Mouse (Mus musculus): ENCODE measurements around the gene Lat2. TPM values are rescaled to one million over a fixed set of nuclear protein-coding genes. Genes with fewer than 3 reads are reported as not detected.
A peak's percentile ranks its signal among the peaks of the same experiment; 100 is the strongest.

Gene Lat2
- total RNA-seq, 1 experiment, result 3.6 TPM

- H3K4me1 ChIP-seq (ENCODE audit: control insufficient read depth in 2 of 2, insufficient read depth in 2 of 2, low read length in 2 of 2, poor library complexity in 1 of 2), result peaks cover 0 to 2% of the 10 kb centered on the region in 2 experiments; a peak in 1 of 4 replicates
- in situ Hi-C loops (cut with MboI; ENCODE audit: low sequenced_read_pairs in 2 of 2, unreplicated experiment in 2 of 2), result no loop called here
- DNase-seq (ENCODE audit: low read depth, low spot score), result peak; percentile 96
- peak overlapping the region; percentile 99 for H3K9ac ChIP-seq (ENCODE audit: insufficient read depth, low read depth, low read length, poor library complexity, severe bottlenecking)
- no peaks in the 10 kb centered on the region for H3K9me3 ChIP-seq (ENCODE audit: control insufficient read depth, insufficient read depth, low read depth, low read length)
- no peak overlapping the region; the same call in 1 of the 2 replicates for H3K27ac ChIP-seq (ENCODE audit: insufficient read depth, low read depth, low read length, poor library complexity, severe bottlenecking)
- H3K36me3 ChIP-seq (ENCODE audit: control insufficient read depth, insufficient read depth, low read length, poor library complexity, severe bottlenecking), result peaks cover 6% of the 10 kb centered on the region
- no peak for TF ChIP-seq MAFK (IDR thresholded peaks at IDR 0.05; ENCODE audit: insufficient read depth, low read depth, low read length)
- H3K4me3 ChIP-seq (ENCODE audit: insufficient read depth in 1 of 2, low read depth in 1 of 2, low read length in 2 of 2, poor library complexity in 1 of 2, severe bottlenecking in 1 of 2), result peak overlapping the region; percentile 96 to 99
Observed at GRCm38 (mm10) chr5:134582221-134582907, 32.5 kb downstream of the Lat2 start.

GRCm38 (mm10) chr5:134581146-134581545 lies 33.7 kb downstream of the Lat2 start, which contains the start of gene Rfc2:
Rfc2 (plus strand) TSS chr5:134581366.
- no peaks in the 10 kb centered on the region for H3K9me3 ChIP-seq (ENCODE audit: control insufficient read depth, insufficient read depth, low read depth, low read length)
- DNase-seq (ENCODE audit: low read depth, low spot score), result no peak
- H3K27ac ChIP-seq (ENCODE audit: insufficient read depth, low read depth, low read length, poor library complexity, severe bottlenecking), result no peak within 1 kb of the TSS
- in situ Hi-C loops (cut with MboI; ENCODE audit: low sequenced_read_pairs in 2 of 2, unreplicated experiment in 2 of 2), result no loop called here
- H3K4me3 ChIP-seq (ENCODE audit: insufficient read depth in 1 of 2, low read depth in 1 of 2, low read length in 2 of 2, poor library complexity in 1 of 2, severe bottlenecking in 1 of 2), result no peak within 1 kb of the TSS
- H3K4me1 ChIP-seq (ENCODE audit: control insufficient read depth in 2 of 2, insufficient read depth in 2 of 2, low read length in 2 of 2, poor library complexity in 1 of 2), result peaks cover 0 to 2% of the 10 kb centered on the region in 2 experiments; a peak in 1 of 4 replicates
- TF ChIP-seq CHD2 (IDR thresholded peaks at IDR 0.05; ENCODE audit: low read depth, low read length) (no peak), ZNF384 (IDR thresholded peaks at IDR 0.05; ENCODE audit: low read depth, low read length) (no peak), ZC3H11A (IDR thresholded peaks at IDR 0.05; ENCODE audit: borderline replicate concordance, low read depth, low read length) (no peak), MAFK (IDR thresholded peaks at IDR 0.05; ENCODE audit: insufficient read depth, low read depth, low read length) (no peak), HCFC1 (IDR thresholded peaks at IDR 0.05; ENCODE audit: borderline replicate concordance, insufficient read depth, low read length) (no peak)
- no peak within 1 kb of the TSS for H3K9ac ChIP-seq (ENCODE audit: insufficient read depth, low read depth, low read length, poor library complexity, severe bottlenecking)
- no peaks in the 10 kb centered on the region for H3K36me3 ChIP-seq (ENCODE audit: control insufficient read depth, insufficient read depth, low read length, poor library complexity, severe bottlenecking)

- Histone ChIP-seq H3K27ac (ENCODE audit: insufficient read depth, low read depth, low read length, poor library complexity, severe bottlenecking) (no peak overlapping the region), H3K4me3 (ENCODE audit: insufficient read depth in 1 of 2, low read depth in 1 of 2, low read length in 2 of 2, poor library complexity in 1 of 2, severe bottlenecking in 1 of 2) (no peak overlapping the region), H3K9ac (ENCODE audit: insufficient read depth, low read depth, low read length, poor library complexity, severe bottlenecking) (no peak overlapping the region), H3K36me3 (ENCODE audit: control insufficient read depth, insufficient read depth, low read length, poor library complexity, severe bottlenecking) (no peaks in the 10 kb centered on the region), H3K9me3 (ENCODE audit: control insufficient read depth, insufficient read depth, low read depth, low read length) (no peaks in the 10 kb centered on the region), H3K4me1 (ENCODE audit: control insufficient read depth in 2 of 2, insufficient read depth in 2 of 2, low read length in 2 of 2, poor library complexity in 1 of 2) (peaks cover 0 to 2% of the 10 kb centered on the region in 2 experiments; a peak in 1 of 4 replicates)
- in situ Hi-C loops (cut with MboI; ENCODE audit: low sequenced_read_pairs in 2 of 2, unreplicated experiment in 2 of 2), result no loop called here
- TF ChIP-seq MAFK (IDR thresholded peaks at IDR 0.05; ENCODE audit: insufficient read depth, low read depth, low read length) (no peak), HCFC1 (IDR thresholded peaks at IDR 0.05; ENCODE audit: borderline replicate concordance, insufficient read depth, low read length) (no peak), ZNF384 (IDR thresholded peaks at IDR 0.05; ENCODE audit: low read depth, low read length) (0 out of 2 replicates have a peak, but pooled peaks have one; percentile 17)
- DNase-seq (ENCODE audit: low read depth, low spot score), result no peak
Observed at GRCm38 (mm10) chr5:134579135-134579534, 35.7 kb downstream of the Lat2 start.

- in situ Hi-C loops (cut with MboI; ENCODE audit: low sequenced_read_pairs in 2 of 2, unreplicated experiment in 2 of 2), result no loop called here
- no peak for DNase-seq (ENCODE audit: low read depth, low spot score)
- TF ChIP-seq HCFC1 (IDR thresholded peaks at IDR 0.05; ENCODE audit: borderline replicate concordance, insufficient read depth, low read length) (no peak), MAFK (IDR thresholded peaks at IDR 0.05; ENCODE audit: insufficient read depth, low read depth, low read length) (no peak), ZNF384 (IDR thresholded peaks at IDR 0.05; ENCODE audit: low read depth, low read length) (no peak), CHD2 (IDR thresholded peaks at IDR 0.05; ENCODE audit: low read depth, low read length) (no peak), ZC3H11A (IDR thresholded peaks at IDR 0.05; ENCODE audit: borderline replicate concordance, low read depth, low read length) (no peak)
- Histone ChIP-seq H3K9ac (ENCODE audit: insufficient read depth, low read depth, low read length, poor library complexity, severe bottlenecking) (no peak overlapping the region), H3K9me3 (ENCODE audit: control insufficient read depth, insufficient read depth, low read depth, low read length) (no peaks in the 10 kb centered on the region), H3K4me1 (ENCODE audit: control insufficient read depth in 2 of 2, insufficient read depth in 2 of 2, low read length in 2 of 2, poor library complexity in 1 of 2) (peaks cover 0 to 4% of the 10 kb centered on the region in 2 experiments; a peak in 2 of 4 replicates), H3K36me3 (ENCODE audit: control insufficient read depth, insufficient read depth, low read length, poor library complexity, severe bottlenecking) (no peaks in the 10 kb centered on the region), H3K4me3 (ENCODE audit: insufficient read depth in 1 of 2, low read depth in 1 of 2, low read length in 2 of 2, poor library complexity in 1 of 2, severe bottlenecking in 1 of 2) (no peak overlapping the region), H3K27ac (ENCODE audit: insufficient read depth, low read depth, low read length, poor library complexity, severe bottlenecking) (no peak overlapping the region)
Observed at GRCm38 (mm10) chr5:134577534-134577933, 37.3 kb downstream of the Lat2 start.

All from ES-E14 (cell line).